Mouse (Mus musculus) midbrain, embryonic 12.5 days (tissue): ENCODE results near the gene Rassf4. TPM values are rescaled to one million over a fixed set of nuclear protein-coding genes. Genes with fewer than 3 reads are reported as not detected.

Experiments
- ATAC-seq: fragments of 200-750 bp; cut with Nextera tagmentation; 2 replicates; pipeline ENCODE4 v1.8.0; 2017; ENCODE audit warnings: low read depth, moderate TSS enrichment, moderate library complexity; ENCODE audit not compliant: low FRiP score
- H3K27ac ChIP-seq: fragments of 300-500 bp; sonication (generic); replicated peaks from 2 replicates; pipeline ENCODE4 v1.5.1; 2016; ENCODE audit warnings: mild to moderate bottlenecking
- H3K27me3 ChIP-seq: fragments of 300-500 bp; sonication (generic); 2 replicates; pipeline ENCODE4 v1.6.1; 2016; ENCODE audit warnings: mild to moderate bottlenecking
- H3K36me3 ChIP-seq: fragments of 300-500 bp; sonication (generic); 2 replicates; pipeline ENCODE4 v1.6.1; 2016
- H3K4me1 ChIP-seq: fragments of 300-500 bp; sonication (generic); 2 replicates; pipeline ENCODE4 v1.6.1; 2016
- H3K4me2 ChIP-seq: fragments of 300-500 bp; sonication (generic); replicated peaks from 2 replicates; pipeline ENCODE4 v1.6.1; 2016; ENCODE audit warnings: mild to moderate bottlenecking, moderate library complexity
- H3K4me3 ChIP-seq: fragments of 300-500 bp; sonication (generic); 2 replicates; pipeline ENCODE4 v1.5.1; 2016; ENCODE audit warnings: mild to moderate bottlenecking
- H3K9ac ChIP-seq: fragments of 300-500 bp; sonication (generic); replicated peaks from 2 replicates; pipeline ENCODE4 v1.6.1; 2016; ENCODE audit warnings: mild to moderate bottlenecking, moderate library complexity
- H3K9me3 ChIP-seq: fragments of 300-500 bp; sonication (generic); 2 replicates; pipeline ENCODE4 v1.6.1; 2016; ENCODE audit warnings: mild to moderate bottlenecking
- WGBS: fragments of 180-500 bp; shearing (Covaris S2); methylation state at CpG from one replicate; pipeline ENCODE4 v1.1.7; 2016; 5-methylcytosine and 5-hydroxymethylcytosine counted together
- polyA plus RNA-seq: library from polyadenylated mRNA; unstranded; fragments of >200 nt; fragmentation: Nextera tagmentation; extraction: Ambion mirVana; gene quantifications from 2 replicates; pipeline ENCODE4 v1.2.1, GENCODE M21; 2016

Gene Rassf4
- polyA plus RNA-seq, 1 experiment from 2014 or later, result 35.2 TPM

DNA sequence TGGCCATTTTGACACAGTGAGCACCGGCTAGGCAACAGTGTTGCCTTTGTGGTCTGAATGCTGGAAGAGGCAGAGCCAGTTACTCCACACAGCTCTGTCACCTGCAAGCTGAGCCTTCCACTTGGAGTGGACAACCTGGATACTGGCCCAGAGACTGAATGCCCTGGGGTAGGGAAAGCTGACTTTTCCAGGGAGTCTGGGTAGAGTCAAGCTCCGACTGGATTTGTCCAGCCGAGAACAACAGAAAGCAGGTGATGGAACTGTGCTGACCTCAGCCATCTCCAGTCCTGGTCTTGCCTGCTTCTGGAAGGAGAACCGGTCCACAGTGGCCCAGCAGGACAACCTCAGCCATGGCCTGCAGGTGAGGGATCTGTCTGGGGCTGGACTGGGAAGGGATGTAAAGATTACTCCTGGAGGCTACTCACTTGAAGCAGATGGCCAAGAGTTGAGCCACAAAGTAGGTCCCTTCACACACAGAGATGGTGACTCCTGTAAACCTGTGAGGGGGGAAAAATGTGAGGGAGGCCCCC, 24.2 kb upstream of the Rassf4 start:
- H3K36me3 ChIP-seq, result no peaks in the 10 kb centered on the region
- no peak overlapping the region for H3K9ac ChIP-seq
- no peaks in the 10 kb centered on the region for H3K4me1 ChIP-seq
- WGBS, result 92% methylated on average over 4 of the region's 4 CpGs
- no peaks in the 10 kb centered on the region for H3K27me3 ChIP-seq
- no peak overlapping the region for H3K4me3 ChIP-seq
- H3K9me3 ChIP-seq, result no peaks in the 10 kb centered on the region
- H3K4me2 ChIP-seq, result no peak overlapping the region
- H3K27ac ChIP-seq, result no peak overlapping the region
- no peak for ATAC-seq

GRCm38 (mm10) chr6:116697413-116697812, 23.7 kb upstream of the Rassf4 start:
- Histone ChIP-seq H3K9ac (no peak overlapping the region), H3K4me3 (no peak overlapping the region)
- 59% methylated on average over 2 of the region's 2 CpGs for whole genome bisulfite sequencing

GRCm38 (mm10) chr6:116694346-116694745, 20.6 kb upstream of the Rassf4 start:
- no peak for ATAC-seq
- Histone ChIP-seq H3K4me1 (no peaks in the 10 kb centered on the region), H3K4me3 (no peak overlapping the region), H3K4me2 (no peak overlapping the region), H3K9me3 (no peaks in the 10 kb centered on the region), H3K27me3 (no peaks in the 10 kb centered on the region), H3K36me3 (no peaks in the 10 kb centered on the region), H3K27ac (no peak overlapping the region), H3K9ac (no peak overlapping the region)
- WGBS, result 79% methylated on average over 3 of the region's 3 CpGs

More at GRCm38 (mm10) chr6:116697413-116697812, 23.7 kb upstream of the Rassf4 start:
- no peaks in the 10 kb centered on the region for H3K4me1 ChIP-seq
- ATAC-seq, result no peak
- no peaks in the 10 kb centered on the region for H3K27me3 ChIP-seq
- H3K4me2 ChIP-seq, result no peak overlapping the region
- no peaks in the 10 kb centered on the region for H3K36me3 ChIP-seq
- no peaks in the 10 kb centered on the region for H3K9me3 ChIP-seq
- no peak overlapping the region for H3K27ac ChIP-seq

GRCm38 (mm10) chr6:116693639-116694038, 19.9 kb upstream of the Rassf4 start:
- Histone ChIP-seq H3K9ac (no peak overlapping the region), H3K27ac (no peak overlapping the region), H3K4me3 (no peak overlapping the region), H3K4me1 (no peaks in the 10 kb centered on the region), H3K27me3 (no peaks in the 10 kb centered on the region), H3K4me2 (no peak overlapping the region), H3K9me3 (no peaks in the 10 kb centered on the region), H3K36me3 (no peaks in the 10 kb centered on the region)
- ATAC-seq, result no peak
- 74% methylated on average over 4 of the region's 4 CpGs for WGBS

DNA sequence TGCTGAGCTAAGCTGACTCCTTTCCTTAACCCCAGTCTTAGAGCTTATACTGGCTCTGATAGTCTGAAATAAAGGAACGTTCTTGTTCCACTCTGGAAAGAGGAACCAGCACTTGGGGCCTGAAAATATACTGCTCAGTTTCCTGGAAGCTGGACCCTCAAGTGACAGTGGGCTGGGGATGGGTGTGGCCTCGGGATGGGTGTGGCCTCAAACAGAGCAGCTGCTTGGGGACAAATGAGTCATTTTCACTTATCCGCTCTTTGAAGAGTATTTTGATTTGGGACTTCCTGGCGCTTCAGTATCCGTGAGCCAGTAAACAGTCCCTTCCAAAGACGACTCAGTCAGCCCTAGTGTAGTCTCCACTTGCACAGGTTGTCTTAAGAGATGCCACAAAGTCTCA, 8.6 kb upstream of the Rassf4 start:
- Histone ChIP-seq H3K4me1 (no peaks in the 10 kb centered on the region), H3K9ac (no peak overlapping the region), H3K27me3 (no peaks in the 10 kb centered on the region), H3K4me3 (no peak overlapping the region), H3K4me2 (no peak overlapping the region), H3K36me3 (no peaks in the 10 kb centered on the region), H3K9me3 (no peaks in the 10 kb centered on the region), H3K27ac (no peak overlapping the region)
- ATAC-seq, result no peak
- 58% methylated on average over 6 of the region's 6 CpGs for WGBS

DNA sequence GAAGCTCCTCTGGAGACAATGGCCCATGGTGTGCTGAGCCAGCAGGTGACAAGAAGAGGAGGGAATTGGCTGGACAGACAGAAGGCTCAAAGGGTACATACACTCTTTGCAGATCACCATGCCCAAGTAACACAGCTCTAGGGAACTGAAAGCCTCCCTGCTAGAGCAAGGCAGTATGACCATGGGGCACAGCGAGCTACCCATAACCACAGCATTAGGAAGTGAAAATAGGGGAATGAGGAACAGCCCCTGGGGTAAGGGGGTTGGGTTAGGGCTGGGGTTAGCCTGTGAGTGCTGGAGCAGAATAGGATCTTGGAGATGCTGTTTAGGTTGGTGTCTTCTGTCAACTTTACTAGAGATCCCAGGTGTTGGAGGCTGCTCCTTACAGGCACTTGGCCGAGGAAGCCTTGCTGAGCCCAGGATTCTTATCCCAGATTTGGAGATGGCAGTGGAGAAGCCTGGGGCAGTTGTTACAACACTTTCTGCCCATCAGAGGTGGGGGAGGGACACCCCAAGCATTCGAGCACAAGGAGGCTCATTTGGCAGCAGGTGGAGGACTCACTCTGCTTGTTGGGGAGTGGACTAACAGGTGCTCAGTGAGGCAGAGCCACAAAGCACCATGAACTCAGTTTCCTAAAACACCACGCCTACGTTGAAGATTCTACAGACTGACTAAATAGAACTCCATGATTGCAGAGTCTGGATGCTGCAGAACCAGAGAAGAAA, 6.0 kb upstream of the Rassf4 start:
- Histone ChIP-seq H3K4me3 (no peak overlapping the region), H3K9me3 (no peaks in the 10 kb centered on the region), H3K27me3 (peaks cover 6% of the 10 kb centered on the region), H3K9ac (no peak overlapping the region), H3K4me2 (no peak overlapping the region), H3K4me1 (no peaks in the 10 kb centered on the region), H3K27ac (no peak overlapping the region), H3K36me3 (no peaks in the 10 kb centered on the region)
- no peak for ATAC-seq
- WGBS, result 76% methylated on average over 5 of the region's 5 CpGs

DNA sequence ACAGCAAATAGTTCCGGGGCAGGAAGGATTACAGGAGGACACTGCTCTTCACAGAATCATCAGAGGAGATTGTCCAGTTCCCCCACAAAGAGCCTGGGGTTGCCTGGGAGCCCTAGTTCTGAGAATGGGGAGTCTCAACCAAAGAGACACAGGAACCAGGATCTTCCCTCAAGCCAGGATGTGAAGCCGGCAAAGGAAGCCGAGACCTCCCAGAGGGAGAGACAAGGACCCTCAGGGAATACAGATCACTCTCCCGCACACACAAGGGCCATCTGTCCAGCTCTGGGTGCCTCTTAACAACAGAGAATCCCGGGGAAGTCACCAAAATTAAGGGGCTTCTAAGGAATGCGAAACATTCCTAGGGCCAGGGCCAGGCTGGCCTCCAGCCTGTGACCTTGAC, 3.6 kb upstream of the Rassf4 start:
- Histone ChIP-seq H3K36me3 (no peaks in the 10 kb centered on the region), H3K4me1 (peaks cover 8% of the 10 kb centered on the region; the same call in 1 of the 2 replicates), H3K9me3 (no peaks in the 10 kb centered on the region), H3K4me2 (no peak overlapping the region), H3K27me3 (peaks cover 10% of the 10 kb centered on the region), H3K9ac (no peak overlapping the region), H3K4me3 (no peak overlapping the region), H3K27ac (no peak overlapping the region)
- 69% methylated on average over 6 of the region's 6 CpGs for WGBS
- no peak for ATAC-seq

DNA sequence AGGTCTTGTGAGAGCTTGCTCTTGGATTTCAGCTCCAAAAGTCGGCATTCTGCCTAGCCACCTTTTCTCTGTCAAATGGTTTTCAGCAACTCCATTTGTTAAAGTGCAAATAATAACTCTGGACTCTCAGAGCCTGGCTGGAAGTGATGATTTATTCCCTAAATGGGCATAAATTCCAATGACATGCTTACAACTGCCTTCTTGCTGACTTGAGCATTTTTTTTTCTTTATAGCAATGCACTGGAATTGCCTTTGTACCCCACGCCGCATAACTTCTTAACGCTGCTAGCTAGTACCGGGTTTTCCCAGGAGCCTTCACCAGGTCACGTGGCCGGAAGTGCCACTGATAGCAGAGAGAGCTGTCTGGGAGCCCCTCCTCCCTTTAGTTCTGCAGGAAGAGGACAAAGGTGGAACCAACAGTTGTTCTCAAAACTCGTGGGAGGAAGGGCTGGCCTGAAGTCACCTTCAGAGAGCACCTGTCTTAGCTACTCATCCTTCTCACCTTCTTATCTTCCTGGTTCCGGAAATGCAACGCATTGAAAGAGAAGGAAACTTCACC, 2.7 kb upstream of the Rassf4 start:
- WGBS, result 81% methylated on average over 10 of the region's 10 CpGs
- H3K9me3 ChIP-seq, result no peaks in the 10 kb centered on the region
- no peaks in the 10 kb centered on the region for H3K36me3 ChIP-seq
- H3K27me3 ChIP-seq, result peaks cover 17% of the 10 kb centered on the region
- no peak overlapping the region for H3K4me2 ChIP-seq
- no peak overlapping the region for H3K27ac ChIP-seq
- peaks cover 17% of the 10 kb centered on the region for H3K4me1 ChIP-seq
- no peak for ATAC-seq
- no peak overlapping the region for H3K4me3 ChIP-seq
- no peak overlapping the region for H3K9ac ChIP-seq

DNA sequence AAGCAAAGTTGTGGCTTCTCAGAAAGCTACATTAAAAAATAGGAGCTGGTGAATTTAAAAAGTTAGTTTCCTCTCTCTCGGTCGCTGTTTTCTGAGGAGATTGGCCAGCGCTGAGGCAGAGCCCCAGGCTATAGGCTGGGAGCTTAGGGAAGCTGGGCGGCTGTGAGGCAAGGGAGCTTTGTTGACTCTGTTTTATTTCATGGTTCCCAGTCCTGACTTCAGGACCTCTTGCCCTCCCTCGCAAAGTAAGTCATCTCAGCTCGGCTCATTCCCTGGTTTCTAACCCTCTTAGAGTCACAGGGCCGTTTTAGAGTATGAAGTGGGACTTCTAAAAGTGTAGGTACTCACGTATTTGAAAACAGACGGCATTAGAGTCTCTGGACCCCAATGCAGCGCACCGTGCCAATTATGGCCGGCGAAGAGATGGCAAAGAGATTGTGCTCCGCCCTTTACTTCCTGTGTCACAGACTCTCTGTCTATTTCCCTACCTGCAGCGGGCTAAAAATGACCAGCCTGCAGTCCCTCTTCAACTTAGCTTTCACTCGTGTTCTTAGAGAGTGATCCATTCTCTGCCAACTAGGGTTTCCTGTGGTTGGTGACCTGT, 633 bp upstream of the Rassf4 start:
- Histone ChIP-seq H3K27me3 (peaks cover 21% of the 10 kb centered on the region), H3K27ac (peak overlapping the region; percentile 58), H3K9me3 (no peaks in the 10 kb centered on the region), H3K4me3 (peak overlapping the region; percentile 58), H3K4me2 (peak overlapping the region; percentile 90), H3K36me3 (no peaks in the 10 kb centered on the region), H3K4me1 (peaks cover 37% of the 10 kb centered on the region), H3K9ac (peak overlapping the region; percentile 64; the same call in 1 of the 2 replicates)
- 25% methylated on average over 16 of the region's 16 CpGs for WGBS
- no peak for ATAC-seq

GRCm38 (mm10) chr6:116672349-116672748, 1.4 kb downstream of the Rassf4 start:
- Histone ChIP-seq H3K4me3 (peak overlapping the region; percentile 58), H3K27ac (0 out of 2 replicates have a peak overlapping the region, but pooled peaks have one; percentile 22), H3K27me3 (peaks cover 21% of the 10 kb centered on the region), H3K9ac (peak overlapping the region; percentile 37), H3K4me1 (peaks cover 50% of the 10 kb centered on the region), H3K4me2 (peak overlapping the region; percentile 90), H3K9me3 (no peaks in the 10 kb centered on the region), H3K36me3 (no peaks in the 10 kb centered on the region)
- 62% methylated on average over 5 of the region's 5 CpGs for WGBS
- ATAC-seq, result no peak

- peaks cover 56% of the 10 kb centered on the region for H3K4me1 ChIP-seq
- H3K9ac ChIP-seq, result peak overlapping the region; percentile 37; the same call in 1 of the 2 replicates
- 67% methylated on average over 4 of the region's 4 CpGs for WGBS
- H3K36me3 ChIP-seq, result no peaks in the 10 kb centered on the region
- H3K9me3 ChIP-seq, result no peaks in the 10 kb centered on the region
- peak overlapping the region; percentile 84; the same call in 1 of the 2 replicates for H3K27ac ChIP-seq
- no peak for ATAC-seq
- peak overlapping the region; percentile 58 for H3K4me3 ChIP-seq
- peaks cover 21% of the 10 kb centered on the region for H3K27me3 ChIP-seq
- peak overlapping the region; percentile 90 for H3K4me2 ChIP-seq
These were observed 2.0 kb downstream of the Rassf4 start for GRCm38 (mm10) chr6:116671768-116672167.

- Histone ChIP-seq H3K4me2 (peak overlapping the region; percentile 90), H3K36me3 (no peaks in the 10 kb centered on the region), H3K27ac (peak overlapping the region; percentile 84), H3K9me3 (no peaks in the 10 kb centered on the region), H3K9ac (peak overlapping the region; percentile 21; the same call in 1 of the 2 replicates), H3K4me1 (peaks cover 62% of the 10 kb centered on the region), H3K4me3 (no peak overlapping the region), H3K27me3 (peaks cover 21% of the 10 kb centered on the region)
- WGBS, result 3% methylated on average over 5 of the region's 5 CpGs
- peak; percentile 50 for ATAC-seq
These were observed 2.7 kb downstream of the Rassf4 start for GRCm38 (mm10) chr6:116671031-116671430.
